Mouse (Mus musculus) cortical plate, adult 2 months (tissue): ENCODE measurements around the gene Spi1. TPM values are rescaled to one million over a fixed set of nuclear protein-coding genes. Genes with fewer than 3 reads are reported as not detected.

Experiments
- H3K27ac ChIP-seq: fragments of 200-500 bp; 2 replicates; pipeline ENCODE4 v1.5.1; 2012; ENCODE audit warnings: low read length, control low read depth, inconsistent platforms; ENCODE audit not compliant: insufficient read depth
- H3K4me1 ChIP-seq: fragments of 200-500 bp; 2 replicates; pipeline ENCODE4 v1.6.1; 2011; ENCODE audit warnings: low read length; ENCODE audit not compliant: control insufficient read depth, insufficient read depth
- H3K4me3 ChIP-seq: fragments of 200-500 bp; 2 replicates; pipeline ENCODE4 v1.5.1; 2011; ENCODE audit warnings: mild to moderate bottlenecking, low read length, control low read depth; ENCODE audit not compliant: insufficient read depth
- CTCF ChIP-seq: fragments of 200-500 bp; IDR thresholded peaks from 2 replicates; pipeline ENCODE4 v1.5.1; 2011; ENCODE audit warnings: mild to moderate bottlenecking, control low read depth, low read length; ENCODE audit not compliant: insufficient read depth; ENCODE audit errors: extremely low read depth
- POLR2A ChIP-seq: fragments of 200-500 bp; IDR thresholded peaks from 2 replicates; pipeline ENCODE4 v1.6.1; 2011; ENCODE audit warnings: mild to moderate bottlenecking, low read length, control low read depth; ENCODE audit not compliant: insufficient read depth; ENCODE audit errors: extremely low read depth
- polyA plus RNA-seq: library from polyadenylated mRNA; depleted of rRNA; stranded (reverse); fragments of >200 nt; gene quantifications from 2 replicates; pipeline ENCODE4 v1.2.3, GENCODE M21; 2012

Gene Spi1
- polyA plus RNA-seq, 1 experiment, result 9.3 TPM

DNA sequence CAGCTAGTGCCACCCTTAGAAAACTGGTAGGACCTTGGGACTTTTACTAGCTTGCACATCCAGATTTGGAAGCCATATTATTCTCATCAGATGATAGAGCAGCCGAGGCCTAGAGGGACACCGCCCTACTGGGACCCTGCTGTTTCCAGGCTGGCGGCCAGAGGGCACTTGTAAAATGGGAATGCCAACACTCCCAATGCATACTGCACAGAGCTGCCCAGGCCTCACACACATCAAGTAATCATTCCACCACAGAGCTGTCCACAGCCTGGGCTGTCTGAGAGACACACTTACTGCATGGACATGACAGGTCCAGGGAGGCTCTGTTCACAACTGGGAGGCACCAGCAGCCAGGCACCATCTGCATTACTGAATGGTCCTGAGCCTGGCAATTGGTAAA, 15.7 kb upstream of the Spi1 start:
- TF ChIP-seq POLR2A (no peak), CTCF (no peak)
- peaks cover 11% of the 10 kb centered on the region for H3K4me1 ChIP-seq
- H3K27ac ChIP-seq, result no peak overlapping the region
- H3K4me3 ChIP-seq, result no peak overlapping the region

DNA sequence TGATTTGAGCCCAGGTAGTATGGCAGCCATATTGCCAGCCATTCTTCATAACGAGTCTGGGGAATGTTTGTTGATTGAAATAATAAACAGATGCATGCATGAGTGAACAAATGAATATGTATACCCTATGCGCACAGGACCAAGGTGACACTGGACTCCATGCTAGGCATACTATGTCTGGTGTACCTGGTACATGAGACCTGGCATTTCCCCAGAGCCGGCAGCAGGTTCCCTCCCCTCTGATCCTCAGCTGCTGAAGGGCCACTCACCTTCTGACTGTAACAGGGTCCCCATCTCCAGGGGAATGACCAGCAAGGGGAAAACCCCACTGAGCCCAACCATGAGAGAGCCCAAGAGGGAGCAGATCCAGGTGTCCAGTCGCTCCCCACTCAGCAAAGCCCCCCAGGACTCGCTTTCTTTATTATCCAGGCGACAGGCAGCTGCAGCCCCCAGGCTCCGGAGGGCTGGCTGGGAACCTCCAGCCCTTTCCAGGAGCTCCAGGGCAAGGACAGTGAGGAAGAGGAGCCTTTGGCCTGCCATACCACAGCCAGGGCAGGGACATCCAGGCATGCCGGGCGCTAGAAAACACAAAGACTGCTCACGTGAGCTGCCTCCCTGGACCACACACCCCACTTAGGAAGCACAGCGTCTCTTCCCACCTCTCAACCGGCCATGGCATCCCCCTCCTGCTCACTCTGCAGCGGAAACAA, 13.9 kb upstream of the Spi1 start:
- peaks cover 11% of the 10 kb centered on the region for H3K4me1 ChIP-seq
- H3K27ac ChIP-seq, result no peak overlapping the region
- TF ChIP-seq POLR2A, result no peak
- no peak for TF ChIP-seq CTCF

DNA sequence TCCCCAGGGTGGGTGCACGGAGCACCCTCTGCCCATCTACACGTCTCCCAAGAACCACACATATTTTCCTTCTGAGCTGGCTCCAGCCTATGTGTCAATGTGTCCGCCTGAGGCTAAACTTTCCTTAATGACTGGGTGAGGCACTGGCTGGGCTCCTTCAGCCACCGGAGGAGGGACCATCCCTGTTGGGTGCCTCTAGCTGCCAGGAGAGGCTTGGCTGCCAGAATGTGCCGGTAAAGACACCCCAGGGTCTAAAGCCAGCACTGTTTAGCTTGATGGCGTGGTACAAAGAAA, 13.4 kb upstream of the Spi1 start:
- H3K4me1 ChIP-seq, result peaks cover 11% of the 10 kb centered on the region
- no peak for TF ChIP-seq CTCF
- TF ChIP-seq POLR2A, result no peak
- H3K4me3 ChIP-seq, result peak overlapping the region; percentile 74
- no peak overlapping the region for H3K27ac ChIP-seq

More for the DNA sequence above, 13.9 kb upstream of the Spi1 start:
- H3K4me3 ChIP-seq, result peak overlapping the region; percentile 74

DNA sequence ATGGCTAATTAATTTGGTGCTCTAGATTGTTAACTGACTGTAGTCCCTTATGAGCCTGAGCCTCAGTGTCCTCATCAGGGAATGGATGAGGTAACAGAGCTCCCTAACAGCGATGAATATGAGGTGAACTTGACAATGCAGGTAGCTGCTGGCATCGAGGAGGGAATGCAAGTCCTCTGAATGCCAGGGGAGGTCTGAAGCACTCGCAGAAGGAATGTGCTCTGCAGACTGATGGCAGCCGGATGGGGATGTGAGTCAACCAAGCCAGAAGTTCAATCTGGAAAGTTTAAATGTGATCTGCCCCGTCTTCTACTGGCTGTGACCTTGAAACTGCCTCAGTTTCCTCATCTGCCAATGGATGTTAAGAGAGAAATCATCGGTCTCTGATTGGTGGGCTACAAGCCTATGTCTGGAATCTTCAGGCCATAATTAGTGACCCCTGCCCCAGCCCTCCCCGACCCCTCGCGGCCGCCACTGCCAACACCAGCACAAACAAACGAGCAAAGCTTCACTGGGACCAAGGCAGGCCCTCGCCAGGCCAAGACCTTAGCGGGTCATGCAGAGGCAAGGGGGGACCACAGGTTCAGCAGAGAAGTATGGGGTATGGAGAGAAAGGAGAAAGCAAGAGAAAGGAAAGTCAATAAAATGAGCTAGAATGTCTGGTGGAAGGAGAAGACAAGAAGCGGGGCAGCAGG, 12.7 kb upstream of the Spi1 start:
- Histone ChIP-seq H3K27ac (0 out of 2 replicates have a peak overlapping the region, but pooled peaks have one; percentile 6), H3K4me3 (peak overlapping the region; percentile 74), H3K4me1 (peaks cover 11% of the 10 kb centered on the region)
- TF ChIP-seq POLR2A (no peak), CTCF (no peak)

DNA sequence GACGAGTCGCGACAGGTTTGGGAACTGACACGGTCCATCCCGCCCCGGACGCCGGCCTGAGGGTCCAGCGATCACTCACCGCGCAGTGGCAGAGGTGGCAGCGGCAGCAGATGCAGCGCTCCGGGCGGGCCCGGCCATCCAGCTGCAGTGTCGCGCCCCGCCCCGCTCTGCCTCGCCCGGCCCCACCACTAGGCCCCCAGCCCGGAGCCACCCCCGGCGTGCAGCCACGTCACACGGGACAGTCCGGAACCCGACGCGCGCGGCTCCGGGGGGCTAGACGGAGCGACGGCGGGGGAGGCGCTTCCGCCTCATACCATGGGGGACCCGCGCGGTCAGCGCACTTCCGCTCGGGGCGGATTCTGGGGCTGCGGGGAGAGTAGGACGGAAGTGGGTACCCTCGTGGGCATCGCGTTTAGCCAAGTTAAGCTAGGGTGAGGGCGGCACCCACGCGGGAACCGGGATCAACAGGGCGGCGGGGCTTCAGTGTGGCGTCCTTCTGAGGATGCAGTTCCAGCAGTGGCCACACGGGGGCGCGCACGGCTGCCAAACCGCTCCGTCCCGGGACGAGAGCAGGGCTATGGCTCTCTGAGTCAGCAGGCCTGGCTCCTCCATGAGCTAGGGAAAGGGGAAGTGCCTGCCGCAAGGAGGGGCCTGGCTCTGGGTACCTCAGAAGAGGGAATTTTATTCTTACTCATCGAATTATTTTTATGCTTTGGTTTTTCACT, 12.0 kb upstream of the Spi1 start, which contains the start of gene Slc39a13:
Gene Slc39a13, minus strand, starts transcription at position 342 of the 725 bp plus-strand sequence.
- Histone ChIP-seq H3K4me3 (peak within 1 kb of the TSS; percentile 74), H3K4me1 (peaks cover 11% of the 10 kb centered on the region), H3K27ac (peak within 1 kb of the TSS; percentile 31; the same call in 1 of the 2 replicates)
- TF ChIP-seq CTCF (peak; percentile 81), POLR2A (0 out of 2 replicates have a peak, but pooled peaks have one; percentile 30)

DNA sequence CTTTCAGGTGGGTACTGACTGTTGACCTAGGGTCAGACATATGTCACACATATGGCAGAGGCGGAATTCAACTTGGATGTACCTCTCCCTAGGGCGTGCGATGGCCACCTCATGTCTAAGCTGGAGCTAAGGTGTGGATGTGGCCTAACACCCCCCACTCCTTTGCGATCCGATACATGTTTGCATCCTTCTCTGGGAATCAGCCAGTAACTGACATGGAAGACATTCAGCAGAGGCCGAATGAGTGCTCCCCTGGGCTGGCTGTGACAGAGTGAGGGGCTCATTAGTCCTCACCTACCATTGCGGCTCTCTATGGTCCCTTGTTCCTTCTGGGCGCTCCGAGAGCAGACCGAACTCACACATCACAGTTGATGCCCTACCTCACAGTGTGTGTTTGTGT, 11.1 kb upstream of the Spi1 start:
- peaks cover 11% of the 10 kb centered on the region for H3K4me1 ChIP-seq
- TF ChIP-seq POLR2A (no peak), CTCF (no peak)
- peak overlapping the region; percentile 74; the same call in 1 of the 2 replicates for H3K4me3 ChIP-seq
- peak overlapping the region; percentile 31; the same call in 1 of the 2 replicates for H3K27ac ChIP-seq

DNA sequence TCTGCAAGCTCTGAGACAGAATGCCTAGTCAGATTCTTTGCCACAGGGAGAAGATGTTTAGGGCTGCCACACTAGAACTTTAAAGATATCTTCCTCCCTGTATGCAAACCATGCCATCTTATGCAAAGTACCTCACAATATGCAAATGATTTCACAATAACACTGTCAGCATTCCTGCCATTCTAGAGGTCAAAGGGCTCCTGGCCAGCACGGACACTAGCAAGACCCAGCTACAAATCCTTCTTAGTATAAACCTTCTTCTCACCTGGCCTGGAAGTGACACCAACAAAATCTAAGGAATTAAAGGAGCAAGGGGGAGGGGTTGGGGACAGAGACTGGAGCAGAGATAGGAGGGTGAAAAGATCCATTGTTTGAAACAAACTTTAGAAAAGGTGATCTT, 10.1 kb upstream of the Spi1 start:
- no peak for TF ChIP-seq POLR2A
- TF ChIP-seq CTCF, result no peak
- Histone ChIP-seq H3K4me1 (peaks cover 11% of the 10 kb centered on the region), H3K27ac (no peak overlapping the region), H3K4me3 (no peak overlapping the region)

DNA sequence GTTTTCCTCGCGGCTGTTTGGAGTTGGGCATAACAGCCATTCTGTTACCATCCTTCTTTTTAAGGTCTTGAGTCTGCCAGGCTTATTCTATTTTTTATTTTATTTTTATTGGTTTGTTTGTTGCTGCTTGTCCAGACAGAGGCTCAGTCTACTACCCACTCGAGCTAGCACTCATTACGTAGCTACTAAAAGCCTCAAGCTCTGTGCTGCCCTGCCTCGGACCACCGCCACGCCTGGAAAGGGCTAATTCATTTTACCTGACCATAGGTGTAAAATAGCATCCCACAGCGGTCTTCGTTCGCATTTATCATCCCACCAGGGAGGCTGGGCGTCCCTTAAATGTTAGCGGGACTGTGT, 4.3 kb upstream of the Spi1 start:
- Histone ChIP-seq H3K27ac (no peak overlapping the region), H3K4me1 (no peaks in the 10 kb centered on the region), H3K4me3 (peak overlapping the region; percentile 21; the same call in 1 of the 2 replicates)
- TF ChIP-seq POLR2A, result no peak
- TF ChIP-seq CTCF, result no peak

DNA sequence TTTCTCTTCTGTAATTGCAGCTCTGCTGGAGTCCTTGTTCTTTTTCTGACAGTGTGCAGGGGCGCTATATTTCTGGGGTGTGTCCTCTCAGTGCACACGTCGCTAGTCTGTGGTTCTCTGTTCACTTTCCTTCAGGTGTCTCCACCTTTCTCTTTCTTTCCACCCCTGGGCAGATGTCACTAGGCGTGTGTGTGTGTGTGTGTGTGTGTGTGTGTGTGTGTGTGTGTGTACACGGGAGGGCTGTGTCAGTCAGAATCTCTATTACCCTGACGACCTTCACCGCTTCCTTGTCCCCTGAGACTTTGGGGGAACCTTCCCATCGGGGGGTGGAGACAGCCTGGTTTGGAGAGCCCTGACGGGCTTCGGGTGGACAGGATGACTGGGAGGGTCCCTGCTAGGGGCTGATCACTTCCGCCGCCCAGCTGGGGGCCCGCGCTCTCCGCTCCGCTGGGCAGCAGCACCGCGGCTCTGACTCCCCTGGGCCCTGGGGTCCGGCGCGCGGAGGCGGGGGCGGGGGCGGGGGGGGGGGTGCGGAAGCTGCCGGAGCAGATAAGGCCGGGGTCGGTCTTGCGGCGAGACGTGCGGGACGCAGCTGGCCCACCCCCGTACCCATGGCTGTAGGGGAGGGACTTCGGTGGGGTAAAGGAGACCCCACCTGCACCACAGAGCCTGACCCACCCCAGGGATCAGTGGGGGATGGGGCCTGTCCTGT, 3.7 kb upstream of the Spi1 start:
- TF ChIP-seq POLR2A (no peak), CTCF (no peak)
- no peak overlapping the region for H3K27ac ChIP-seq
- H3K4me1 ChIP-seq, result no peaks in the 10 kb centered on the region
- peak overlapping the region; percentile 21; the same call in 1 of the 2 replicates for H3K4me3 ChIP-seq
